Mouse (Mus musculus): ENCODE results near the gene Gspt1. TPM values are rescaled to one million over a fixed set of nuclear protein-coding genes. Genes with fewer than 3 reads are reported as not detected.

Gspt1 gene
- polyA plus RNA-seq (2014; fragmentation: Illumina TruSeq; extraction: RNeasy Lipid Tissue Mini Kit (QIAGEN cat#74804); ENCODE audit: insufficient read depth, low read depth, low replicate concordance): 42.4 TPM

DNA sequence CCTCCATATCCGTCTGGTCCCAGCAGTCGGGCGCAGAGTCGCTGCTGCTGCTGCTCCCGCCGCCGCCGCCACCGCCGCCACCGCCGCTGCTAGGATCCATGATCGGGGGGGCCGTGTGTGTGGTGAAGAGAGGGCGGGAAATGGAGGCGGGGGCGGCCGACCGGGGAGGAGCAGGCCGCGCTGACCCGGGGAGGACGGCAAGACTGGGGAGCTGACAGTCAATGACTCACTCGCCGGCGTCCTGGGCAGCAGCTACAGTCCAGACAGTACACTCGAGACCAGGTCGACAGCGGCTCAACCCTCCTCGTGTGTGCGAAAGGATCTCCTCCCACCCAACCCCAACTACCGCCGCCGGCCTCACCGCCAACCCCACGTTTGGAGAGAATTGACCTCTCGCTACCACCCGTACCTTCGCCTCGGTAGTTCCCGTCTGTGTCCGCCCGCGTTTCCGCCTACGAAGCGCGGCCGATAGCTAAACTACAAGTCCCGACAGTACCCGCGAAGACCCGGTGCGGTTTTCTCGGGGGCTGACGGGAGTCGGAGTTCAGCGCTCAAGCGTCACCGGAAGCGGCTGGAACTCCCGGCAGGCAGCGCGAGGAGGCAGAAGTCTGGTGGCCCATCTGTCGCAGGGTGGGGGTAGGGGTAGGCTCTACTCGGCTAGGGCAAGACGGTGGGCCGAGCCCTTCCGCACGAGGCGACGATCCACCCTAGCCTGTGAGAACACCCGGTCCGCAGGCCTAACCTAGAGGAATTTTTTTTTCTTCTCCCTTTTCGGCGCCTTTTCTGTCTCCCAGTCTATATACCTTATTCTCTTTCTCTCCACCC lies at the start of gene Gspt1:
Gene Gspt1, minus strand, starts transcription at position 428 of the 825 bp plus-strand sequence.

DNA sequence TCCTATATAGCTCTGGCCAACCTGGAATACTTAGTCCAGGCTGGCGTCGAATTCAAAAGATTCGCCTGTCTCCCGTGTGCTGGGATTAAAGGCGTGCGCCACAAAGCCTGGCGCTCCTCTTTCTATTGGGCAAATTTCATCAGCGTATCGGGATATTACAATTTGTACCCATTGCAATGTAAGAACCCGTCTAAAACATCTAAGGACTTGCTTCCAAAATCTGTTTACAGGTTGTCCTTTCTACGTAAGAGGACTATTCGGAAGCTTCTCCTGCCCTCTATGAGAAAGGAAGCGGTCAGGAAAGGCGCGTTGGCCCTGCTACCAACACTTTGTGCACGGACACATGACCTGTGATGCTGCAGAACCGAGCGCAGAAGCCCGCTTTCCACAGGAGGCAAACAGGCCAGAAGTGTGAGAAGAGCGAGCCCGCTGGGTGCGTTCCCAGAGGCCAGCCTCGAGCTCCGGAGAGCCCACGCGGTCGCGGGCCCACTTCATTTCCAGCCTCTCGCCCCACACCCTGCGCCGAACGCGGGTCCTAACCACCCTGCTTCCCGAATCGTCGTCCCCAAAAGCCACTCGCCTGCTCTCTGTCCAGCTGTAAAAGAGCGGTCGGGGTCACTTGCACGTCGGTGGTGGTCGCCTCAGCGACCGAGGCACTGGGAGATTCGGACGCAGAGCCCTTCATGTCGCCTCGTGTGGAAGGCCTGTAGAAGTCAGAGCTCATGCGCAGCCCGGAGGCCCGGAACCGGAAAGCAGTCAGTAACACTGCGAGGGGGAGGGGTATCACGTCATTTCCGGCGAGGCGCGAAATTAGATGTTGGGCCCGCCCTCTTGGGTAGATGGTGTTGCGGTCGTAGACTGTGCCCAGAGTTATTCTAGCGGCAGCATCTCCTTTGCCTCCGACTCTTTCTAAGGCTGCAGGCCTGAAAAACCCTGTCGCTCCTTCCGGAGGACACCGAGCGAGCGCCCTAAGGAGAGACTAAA lies 51.3 kb downstream of the Gspt1 start, which contains the start of gene Rsl1d1:
Gene Rsl1d1, minus strand, starts transcription at position 761 of the 984 bp plus-strand sequence.

DNA sequence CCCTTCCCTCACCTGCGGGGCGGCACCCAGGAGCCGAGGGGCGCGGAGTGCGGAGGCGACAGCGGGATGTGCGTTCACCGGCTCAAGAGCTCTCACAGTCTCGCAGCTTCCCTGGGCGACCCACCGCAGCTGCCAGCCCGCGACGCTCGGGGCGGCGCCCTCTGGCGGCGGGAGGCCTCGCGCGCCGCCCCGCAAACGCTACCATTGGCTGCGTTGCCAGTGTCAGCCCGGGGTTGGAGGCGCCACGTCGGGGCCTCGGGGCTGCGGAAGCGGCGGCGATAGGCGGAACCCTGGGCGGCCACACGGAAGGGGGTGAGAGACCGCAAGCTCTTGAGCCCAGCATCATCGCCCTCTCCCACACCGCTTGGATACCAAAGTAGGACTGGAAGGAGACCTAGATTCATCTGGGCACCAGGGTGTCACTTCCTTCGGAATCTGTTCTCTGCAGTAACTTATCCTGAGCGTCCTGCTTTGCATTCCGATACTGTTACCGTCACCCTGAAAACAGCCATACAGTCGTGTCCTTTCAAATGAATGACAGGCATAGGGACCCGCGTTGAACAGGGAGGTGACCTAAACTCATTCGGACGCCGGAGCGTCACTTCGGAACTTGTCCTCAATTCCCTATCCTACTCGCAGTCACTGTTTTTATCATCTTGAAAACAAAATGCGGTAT lies 77.8 kb downstream of the Gspt1 start, which contains the start of gene Zc3h7a:
Gene Zc3h7a, minus strand, starts transcription at position 186 of the 676 bp plus-strand sequence.

Other genes starting within 250 kb of the Gspt1 start
- 25.3 TPM for gene Snn, start 193.4 kb downstream of the Gspt1 start, polyA plus RNA-seq (2014; fragmentation: Illumina TruSeq; extraction: RNeasy Lipid Tissue Mini Kit (QIAGEN cat#74804); ENCODE audit: insufficient read depth, low read depth, low replicate concordance)
- gene Litaf, start 188.2 kb downstream of the Gspt1 start, polyA plus RNA-seq (2014; fragmentation: Illumina TruSeq; extraction: RNeasy Lipid Tissue Mini Kit (QIAGEN cat#74804); ENCODE audit: insufficient read depth, low read depth, low replicate concordance): 40.7 TPM
- 12.6 TPM for gene Txndc11, start 119.7 kb downstream of the Gspt1 start, polyA plus RNA-seq (2014; fragmentation: Illumina TruSeq; extraction: RNeasy Lipid Tissue Mini Kit (QIAGEN cat#74804); ENCODE audit: insufficient read depth, low read depth, low replicate concordance)
- gene Zc3h7a, start 77.9 kb downstream of the Gspt1 start, polyA plus RNA-seq (2014; fragmentation: Illumina TruSeq; extraction: RNeasy Lipid Tissue Mini Kit (QIAGEN cat#74804); ENCODE audit: insufficient read depth, low read depth, low replicate concordance): 44.2 TPM
- gene Rsl1d1, start 51.0 kb downstream of the Gspt1 start, polyA plus RNA-seq (2014; fragmentation: Illumina TruSeq; extraction: RNeasy Lipid Tissue Mini Kit (QIAGEN cat#74804); ENCODE audit: insufficient read depth, low read depth, low replicate concordance): 38.8 TPM
- 0.64 TPM for gene Tnfrsf17, start 59.5 kb upstream of the Gspt1 start, polyA plus RNA-seq (2014; fragmentation: Illumina TruSeq; extraction: RNeasy Lipid Tissue Mini Kit (QIAGEN cat#74804); ENCODE audit: insufficient read depth, low read depth, low replicate concordance)
- gene Snx29, start 68.6 kb upstream of the Gspt1 start, polyA plus RNA-seq (2014; fragmentation: Illumina TruSeq; extraction: RNeasy Lipid Tissue Mini Kit (QIAGEN cat#74804); ENCODE audit: insufficient read depth, low read depth, low replicate concordance): 2.0 TPM